Mouse (Mus musculus) kidney, adult 18-20 months (tissue): ENCODE measurements around the gene Vamp3.
"Not testable (repeated sequence)": the region's sequence is repeated elsewhere in the genome, so short reads cannot be mapped to it uniquely, and the experiment has no call there.

ENCODE experiments used
- DNase-seq: peaks from one replicate; pipeline ENCODE4 v3.0.0; 2021

The Vamp3 gene

GRCm38 (mm10) chr4:151044037-151044943 is 13.5 kb downstream of the Vamp3 start, which contains the start of gene Per3:
Gene Per3, minus strand, starts transcription at chr4:151044665.
- DNase-seq: peak; percentile 99

- peak; percentile 24 for DNase-seq
Measured at GRCm38 (mm10) chr4:151043281-151043680, 14.5 kb downstream of the Vamp3 start.

GRCm38 (mm10) chr4:151041506-151041905 is 16.3 kb downstream of the Vamp3 start:
- DNase-seq: no peak

GRCm38 (mm10) chr4:151037800-151038199 is 20.0 kb downstream of the Vamp3 start:
- no peak for DNase-seq

GRCm38 (mm10) chr4:151036521-151036920 is 21.2 kb downstream of the Vamp3 start:
- no peak for DNase-seq

GRCm38 (mm10) chr4:151027001-151027400 is 30.8 kb downstream of the Vamp3 start:
- DNase-seq: peak; percentile 19

GRCm38 (mm10) chr4:151024152-151024551 is 33.6 kb downstream of the Vamp3 start:
- DNase-seq: no peak

- not testable (repeated sequence) for DNase-seq
Measured at GRCm38 (mm10) chr4:151017356-151017755, 40.4 kb downstream of the Vamp3 start.

- no peak for DNase-seq
Measured at GRCm38 (mm10) chr4:151015946-151016345, 41.8 kb downstream of the Vamp3 start.

- DNase-seq: no peak
Measured at GRCm38 (mm10) chr4:151010316-151010715, 47.4 kb downstream of the Vamp3 start.

- DNase-seq: peak; percentile 58
Measured at GRCm38 (mm10) chr4:151006945-151007344, 50.8 kb downstream of the Vamp3 start.

- DNase-seq: no peak
Measured at GRCm38 (mm10) chr4:151005656-151006318, 52.0 kb downstream of the Vamp3 start.

GRCm38 (mm10) chr4:151001397-151001796 is 56.4 kb downstream of the Vamp3 start:
- DNase-seq: no peak

- DNase-seq: no peak
Measured at GRCm38 (mm10) chr4:150998626-150999025, 59.1 kb downstream of the Vamp3 start.
